Mouse (Mus musculus) stomach, embryonic 16.5 days (tissue): ENCODE measurements around the gene Itsn2. TPM values are rescaled to one million over a fixed set of nuclear protein-coding genes. Genes with fewer than 3 reads are reported as not detected.
"Not testable (repeated sequence)": the region's sequence is repeated elsewhere in the genome, so short reads cannot be mapped to it uniquely, and the experiment has no call there.

ENCODE experiments used
- ATAC-seq: fragments of 200-750 bp; cut with Nextera tagmentation; 2 replicates; pipeline ENCODE4 v1.8.0; 2017; ENCODE audit warnings: moderate number of reproducible peaks, moderate TSS enrichment; ENCODE audit not compliant: insufficient read depth, low FRiP score
- H3K27ac ChIP-seq: fragments of 300-500 bp; sonication (generic); 2 replicates; pipeline ENCODE4 v1.5.1; 2014; ENCODE audit warnings: low read length
- H3K27me3 ChIP-seq: fragments of 300-500 bp; sonication (generic); 2 replicates; pipeline ENCODE4 v1.6.1; 2014; ENCODE audit warnings: low read length, control low read depth, mixed read lengths; ENCODE audit not compliant: control insufficient read depth, insufficient read depth
- H3K36me3 ChIP-seq: fragments of 300-500 bp; sonication (generic); 2 replicates; pipeline ENCODE4 v1.6.1; 2014; ENCODE audit warnings: low read length; ENCODE audit not compliant: control insufficient read depth, insufficient read depth
- H3K4me1 ChIP-seq: fragments of 300-500 bp; sonication (generic); 2 replicates; pipeline ENCODE4 v1.6.1; 2014; ENCODE audit warnings: low read length, control low read depth, mixed read lengths; ENCODE audit not compliant: control insufficient read depth, insufficient read depth
- H3K4me2 ChIP-seq: fragments of 300-500 bp; sonication (generic); 2 replicates; pipeline ENCODE4 v1.6.1; 2014; ENCODE audit warnings: low read depth, low read length, mixed read lengths
- H3K4me3 ChIP-seq: fragments of 300-500 bp; sonication (generic); replicated peaks from 2 replicates; pipeline ENCODE4 v1.5.1; 2014; ENCODE audit warnings: mild to moderate bottlenecking, low read length
- H3K9ac ChIP-seq: fragments of 300-500 bp; sonication (generic); 2 replicates; pipeline ENCODE4 v1.6.1; 2014; ENCODE audit warnings: low read length
- H3K9me3 ChIP-seq: fragments of 300-500 bp; sonication (generic); replicated peaks from 2 replicates; pipeline ENCODE4 v1.6.1; 2016; ENCODE audit warnings: low read length, control low read depth; ENCODE audit not compliant: control insufficient read depth
- WGBS: fragments of 180-500 bp; shearing (Covaris S2); extraction: QIAGEN DNeasy Blood & Tissue Kit; methylation state at CpG from one replicate; pipeline ENCODE4 v1.1.7; 2014; 5-methylcytosine and 5-hydroxymethylcytosine counted together
- polyA plus RNA-seq: library from polyadenylated mRNA; unstranded; fragments of >200 nt; fragmentation: Nextera tagmentation; extraction: Ambion mirVana; gene quantifications from 2 replicates; pipeline ENCODE4 v1.2.1, GENCODE M21; 2015

The Itsn2 gene
- 30.5 and 33.3 TPM in 2 replicates for polyA plus RNA-seq

GRCm38 (mm10) chr12:4592541-4593165 lies at the start of gene Itsn2, which contains the start of gene Gm3625:
Gene Itsn2 (plus strand): TSS chr12:4592638.
Gene Gm3625 (minus strand): TSS chr12:4592927.
- Histone ChIP-seq H3K9me3 (no peaks in the 10 kb centered on the region), H3K9ac (peak within 1 kb of the TSS; percentile 97), H3K4me2 (peak within 1 kb of the TSS; percentile 85), H3K36me3 (no peaks in the 10 kb centered on the region), H3K27me3 (no peaks in the 10 kb centered on the region), H3K4me1 (peaks cover 6% of the 10 kb centered on the region), H3K4me3 (peak within 1 kb of the TSS; percentile 90), H3K27ac (peak within 1 kb of the TSS; percentile 91)
- WGBS = 0% methylated on average over 49 of the region's 49 CpGs
- ATAC-seq = peak; percentile 88

- H3K27ac ChIP-seq = no peak overlapping the region
- no peak overlapping the region for H3K9ac ChIP-seq
- no peaks in the 10 kb centered on the region for H3K9me3 ChIP-seq
- H3K36me3 ChIP-seq = no peaks in the 10 kb centered on the region
- no peaks in the 10 kb centered on the region for H3K27me3 ChIP-seq
- no peak overlapping the region for H3K4me2 ChIP-seq
- no peak for ATAC-seq
- no peak overlapping the region for H3K4me3 ChIP-seq
- H3K4me1 ChIP-seq = no peaks in the 10 kb centered on the region
- WGBS = 87% methylated on average over 5 of the region's 5 CpGs
Measured at GRCm38 (mm10) chr12:4544400-4544919, 48.0 kb upstream of the Itsn2 start.

DNA sequence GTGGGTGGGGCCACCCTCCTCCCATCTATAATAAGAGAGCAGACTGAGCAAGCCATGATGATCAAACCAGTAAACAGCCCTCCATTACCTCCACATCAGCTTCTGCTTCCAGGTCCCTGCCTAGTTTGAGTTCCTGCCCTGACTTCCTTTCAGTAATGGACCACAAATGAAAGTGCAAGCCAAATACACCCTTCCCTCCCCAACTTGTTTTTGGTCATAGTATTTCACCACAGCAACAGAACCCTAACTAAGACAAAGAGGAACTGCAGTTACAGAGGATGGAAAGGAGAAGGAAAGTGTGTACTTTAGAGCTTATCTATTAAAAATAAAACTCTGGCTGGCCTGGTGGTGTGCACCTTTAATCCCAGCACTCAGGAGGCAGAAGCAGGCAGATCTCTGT lies 47.0 kb upstream of the Itsn2 start:
- H3K27ac ChIP-seq = no peak overlapping the region
- no peak overlapping the region for H3K9ac ChIP-seq
- no peaks in the 10 kb centered on the region for H3K4me1 ChIP-seq
- ATAC-seq = no peak
- H3K4me3 ChIP-seq = no peak overlapping the region
- H3K4me2 ChIP-seq = no peak overlapping the region
- H3K27me3 ChIP-seq = no peaks in the 10 kb centered on the region
- H3K36me3 ChIP-seq = no peaks in the 10 kb centered on the region
- H3K9me3 ChIP-seq = no peaks in the 10 kb centered on the region

GRCm38 (mm10) chr12:4546491-4546890 lies 45.9 kb upstream of the Itsn2 start:
- H3K27ac ChIP-seq = no peak overlapping the region
- no peaks in the 10 kb centered on the region for H3K36me3 ChIP-seq
- no peak overlapping the region for H3K4me2 ChIP-seq
- no peak overlapping the region for H3K9ac ChIP-seq
- no peak overlapping the region for H3K4me3 ChIP-seq
- no peaks in the 10 kb centered on the region for H3K4me1 ChIP-seq
- WGBS = 32% methylated on average over 5 of the region's 5 CpGs
- no peaks in the 10 kb centered on the region for H3K9me3 ChIP-seq
- peak; percentile 79 for ATAC-seq
- H3K27me3 ChIP-seq = no peaks in the 10 kb centered on the region

DNA sequence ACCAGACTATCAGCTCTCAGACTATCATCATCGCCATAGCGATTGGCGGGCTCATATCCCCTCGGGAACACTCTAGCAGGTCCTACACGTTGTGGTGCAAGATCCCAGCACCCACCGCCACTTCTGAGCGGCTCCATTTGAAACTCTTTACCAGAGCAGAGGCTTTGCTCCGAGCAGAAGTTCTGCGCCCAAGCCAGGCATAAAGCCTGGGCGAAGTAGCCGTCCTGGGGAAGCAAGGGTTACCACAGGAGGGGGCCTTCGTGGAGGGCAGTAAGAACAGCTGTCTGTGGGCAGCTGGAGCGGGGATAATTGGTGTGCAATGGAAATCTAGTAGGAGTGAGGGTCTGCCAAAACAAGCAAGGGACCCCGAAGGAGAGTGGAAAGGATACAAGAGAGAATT lies 44.9 kb upstream of the Itsn2 start:
- 66% methylated on average over 14 of the region's 14 CpGs for WGBS

DNA sequence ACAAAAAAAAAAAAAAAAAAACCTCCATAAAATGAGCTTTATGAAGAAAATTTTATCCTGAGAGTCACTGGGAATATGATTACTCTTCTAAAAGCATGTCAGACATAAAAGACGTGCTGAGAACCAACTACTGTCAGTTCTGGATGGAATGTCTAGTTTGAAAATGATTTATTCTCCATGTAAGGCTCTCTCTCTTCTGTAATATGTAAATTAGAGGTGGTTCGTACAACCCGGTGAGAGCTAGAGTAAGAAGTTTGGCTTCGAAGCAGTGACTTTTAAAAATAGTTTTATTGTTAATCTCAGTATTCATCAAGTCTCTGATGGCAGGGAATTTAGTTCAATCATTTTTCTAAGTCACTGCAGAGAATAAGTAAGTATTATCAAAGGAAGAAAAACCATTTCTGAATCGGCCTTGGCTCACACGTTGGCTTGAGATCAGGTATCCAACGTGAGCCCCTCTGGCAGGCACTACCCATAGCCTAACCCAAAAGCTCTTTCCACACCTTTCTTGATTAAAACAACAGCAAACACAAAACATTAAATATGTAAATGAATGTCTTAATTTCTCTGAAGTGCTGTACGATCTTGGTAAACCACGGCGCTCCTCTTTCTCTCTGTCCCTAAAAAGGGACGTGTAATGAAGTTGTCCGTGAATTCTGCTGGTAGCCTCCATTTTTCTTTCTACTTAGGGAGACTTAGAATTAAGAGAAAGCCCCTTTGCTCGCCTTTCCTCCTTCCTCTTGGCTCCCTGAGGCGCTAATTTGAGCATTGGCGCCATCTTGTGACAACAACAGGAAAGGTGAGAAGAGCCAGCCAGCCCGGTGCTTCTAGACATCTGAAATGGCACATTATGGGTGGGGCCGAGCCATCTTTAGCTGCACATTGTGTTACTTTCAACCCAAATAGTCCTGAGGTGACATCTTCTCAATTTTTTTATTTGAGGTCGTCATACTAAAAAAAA lies 44.1 kb upstream of the Itsn2 start:
- Histone ChIP-seq H3K36me3 (no peaks in the 10 kb centered on the region), H3K4me1 (no peaks in the 10 kb centered on the region; the same call in 1 of the 2 replicates), H3K9ac (peak overlapping the region; percentile 42; the same call in 1 of the 2 replicates), H3K9me3 (no peaks in the 10 kb centered on the region), H3K4me2 (peak overlapping the region; percentile 51; the same call in 1 of the 2 replicates), H3K27ac (no peak overlapping the region), H3K4me3 (peak overlapping the region; percentile 30), H3K27me3 (no peaks in the 10 kb centered on the region)
- WGBS = 15% methylated on average over 18 of the region's 18 CpGs
- 0 out of 2 replicates have a peak, but pooled peaks have one; percentile 40 for ATAC-seq

More for the DNA sequence above, 44.9 kb upstream of the Itsn2 start:
- no peaks in the 10 kb centered on the region for H3K9me3 ChIP-seq
- H3K27ac ChIP-seq = no peak overlapping the region
- no peak for ATAC-seq
- no peaks in the 10 kb centered on the region for H3K27me3 ChIP-seq
- no peak overlapping the region for H3K9ac ChIP-seq
- no peaks in the 10 kb centered on the region for H3K36me3 ChIP-seq
- H3K4me3 ChIP-seq = no peak overlapping the region
- H3K4me2 ChIP-seq = no peak overlapping the region
- no peaks in the 10 kb centered on the region; the same call in 1 of the 2 replicates for H3K4me1 ChIP-seq

- H3K36me3 ChIP-seq, ATAC-seq, H3K9ac ChIP-seq, H3K9me3 ChIP-seq, H3K4me1 ChIP-seq, H3K4me2 ChIP-seq, H3K27ac ChIP-seq, H3K4me3 ChIP-seq, H3K27me3 ChIP-seq: not testable (repeated sequence)
- WGBS = 60% methylated on average over 3 of the region's 3 CpGs
Measured at GRCm38 (mm10) chr12:4553704-4554103, 38.7 kb upstream of the Itsn2 start.

DNA sequence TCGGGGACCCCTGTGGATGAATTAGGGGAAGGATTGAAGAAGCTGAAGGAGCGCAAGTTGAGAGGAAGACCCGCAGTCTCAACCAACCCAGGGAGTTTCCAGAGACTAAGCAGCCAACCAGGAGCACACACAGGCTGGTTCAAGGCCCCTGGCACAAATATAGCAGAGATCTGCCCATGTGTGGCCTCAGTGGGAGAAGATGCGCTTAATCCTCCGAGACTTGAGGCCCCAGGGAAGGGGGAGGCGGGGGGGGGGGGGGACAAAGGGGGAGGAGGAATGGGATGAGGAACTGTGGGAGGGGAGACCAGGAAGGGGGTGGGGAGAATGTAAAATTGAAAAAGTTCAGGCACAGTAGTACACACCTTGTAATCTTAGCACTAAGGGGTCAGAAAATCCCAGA lies 37.0 kb upstream of the Itsn2 start:
- H3K27ac ChIP-seq = no peak overlapping the region
- no peaks in the 10 kb centered on the region for H3K27me3 ChIP-seq
- 74% methylated on average over 5 of the region's 6 CpGs for WGBS
- no peak overlapping the region for H3K4me2 ChIP-seq
- no peaks in the 10 kb centered on the region for H3K9me3 ChIP-seq
- no peaks in the 10 kb centered on the region for H3K36me3 ChIP-seq
- H3K4me1 ChIP-seq = no peaks in the 10 kb centered on the region; the same call in 1 of the 2 replicates
- no peak overlapping the region for H3K9ac ChIP-seq
- H3K4me3 ChIP-seq = no peak overlapping the region
- no peak for ATAC-seq

GRCm38 (mm10) chr12:4556891-4557290 lies 35.5 kb upstream of the Itsn2 start:
- Histone ChIP-seq H3K27me3 (no peaks in the 10 kb centered on the region), H3K27ac (no peak overlapping the region), H3K4me1 (no peaks in the 10 kb centered on the region; the same call in 1 of the 2 replicates), H3K4me2 (no peak overlapping the region), H3K9me3 (no peaks in the 10 kb centered on the region), H3K36me3 (no peaks in the 10 kb centered on the region), H3K4me3 (no peak overlapping the region), H3K9ac (no peak overlapping the region)
- WGBS = 82% methylated on average over 9 of the region's 9 CpGs
- no peak for ATAC-seq
